Mouse (Mus musculus) heart, embryonic 15.5 days (tissue): ENCODE data around the gene Gm16181. TPM values are rescaled to one million over a fixed set of nuclear protein-coding genes. Genes with fewer than 3 reads are reported as not detected.
"Not testable (repeated sequence)": the region's sequence is repeated elsewhere in the genome, so short reads cannot be mapped to it uniquely, and the experiment has no call there.

ENCODE experiments used
- ATAC-seq: fragments of 200-750 bp; cut with Nextera tagmentation; replicated peaks from 2 replicates; pipeline ENCODE4 v1.8.0; 2017; ENCODE audit warnings: low read depth, moderate TSS enrichment; ENCODE audit not compliant: insufficient number of reproducible peaks, insufficient read depth, low FRiP score
- H3K27ac ChIP-seq: fragments of 300-500 bp; sonication (generic); 2 replicates; pipeline ENCODE4 v1.5.1; 2015; ENCODE audit warnings: mild to moderate bottlenecking, inconsistent platforms
- H3K27me3 ChIP-seq: fragments of 300-500 bp; sonication (generic); 2 replicates; pipeline ENCODE4 v1.6.1; 2015; ENCODE audit warnings: inconsistent platforms
- H3K36me3 ChIP-seq: fragments of 300-500 bp; sonication (generic); 2 replicates; pipeline ENCODE4 v1.6.1; 2015; ENCODE audit warnings: mild to moderate bottlenecking, inconsistent platforms
- H3K4me1 ChIP-seq: fragments of 300-500 bp; sonication (generic); replicated peaks from 2 replicates; pipeline ENCODE4 v1.6.1; 2015; ENCODE audit warnings: inconsistent platforms
- H3K4me2 ChIP-seq: fragments of 300-500 bp; sonication (generic); 2 replicates; pipeline ENCODE4 v1.6.1; 2015; ENCODE audit warnings: inconsistent platforms, mild to moderate bottlenecking, moderate library complexity
- H3K4me3 ChIP-seq: fragments of 300-500 bp; sonication (generic); 2 replicates; pipeline ENCODE4 v1.5.1; 2015; ENCODE audit warnings: mild to moderate bottlenecking, inconsistent platforms
- H3K9ac ChIP-seq: fragments of 300-500 bp; sonication (generic); 2 replicates; pipeline ENCODE4 v1.6.1; 2015; ENCODE audit warnings: mild to moderate bottlenecking, inconsistent platforms
- H3K9me3 ChIP-seq: fragments of 300-500 bp; sonication (generic); replicated peaks from 2 replicates; pipeline ENCODE4 v1.6.1; 2016; ENCODE audit warnings: inconsistent platforms
- WGBS: fragments of 180-500 bp; shearing (Covaris S2); methylation state at CpG from one replicate; pipeline ENCODE4 v1.1.7; 2015; ENCODE audit warnings: mixed read lengths; 5-methylcytosine and 5-hydroxymethylcytosine counted together
- polyA plus RNA-seq: library from polyadenylated mRNA; unstranded; fragments of >200 nt; fragmentation: Nextera tagmentation; extraction: Ambion mirVana; gene quantifications from 2 replicates; pipeline ENCODE4 v1.2.1, GENCODE M21; 2015

The Gm16181 gene
- polyA plus RNA-seq, 1 experiment from 2014 or later: 0.35 TPM

- not testable (repeated sequence) for ATAC-seq, H3K27me3 ChIP-seq, H3K9ac ChIP-seq, H3K9me3 ChIP-seq
- H3K4me2 ChIP-seq: peak overlapping the region; percentile 90
- H3K36me3 ChIP-seq: peaks cover 19% of the 10 kb centered on the region
- peak overlapping the region; percentile 96 for H3K27ac ChIP-seq
- peaks cover 34% of the 10 kb centered on the region for H3K4me1 ChIP-seq
- WGBS: 80% methylated on average over 7 of the region's 7 CpGs
- H3K4me3 ChIP-seq: peak overlapping the region; percentile 63
These were observed 13.5 kb downstream of the Gm16181 start for GRCm38 (mm10) chr17:35234090-35234489.

GRCm38 (mm10) chr17:35234903-35235302 is 14.3 kb downstream of the Gm16181 start:
- Histone ChIP-seq H3K9me3 (no peaks in the 10 kb centered on the region), H3K4me1 (peaks cover 34% of the 10 kb centered on the region), H3K36me3 (peaks cover 11% of the 10 kb centered on the region; the same call in 1 of the 2 replicates), H3K27me3 (no peaks in the 10 kb centered on the region), H3K9ac (peak overlapping the region; percentile 75), H3K4me3 (peak overlapping the region; percentile 63), H3K27ac (peak overlapping the region; percentile 96), H3K4me2 (peak overlapping the region; percentile 90)
- WGBS: 2% methylated on average over 31 of the region's 31 CpGs
- ATAC-seq: no peak

GRCm38 (mm10) chr17:35235614-35236389 is 15.2 kb downstream of the Gm16181 start, which contains the start of gene Nfkbil1:
Nfkbil1 (minus strand) TSS chr17:35235792.
- Histone ChIP-seq H3K36me3 (peaks cover 8% of the 10 kb centered on the region; the same call in 1 of the 2 replicates), H3K27me3 (no peaks in the 10 kb centered on the region), H3K4me1 (peaks cover 39% of the 10 kb centered on the region), H3K27ac (peak within 1 kb of the TSS; percentile 96), H3K4me2 (peak within 1 kb of the TSS; percentile 90), H3K9me3 (no peaks in the 10 kb centered on the region), H3K4me3 (peak within 1 kb of the TSS; percentile 63), H3K9ac (peak within 1 kb of the TSS; percentile 75)
- under 1% methylated on average over 35 of the region's 35 CpGs for WGBS
- peak; percentile 85 for ATAC-seq

GRCm38 (mm10) chr17:35236390-35236746 is 15.7 kb downstream of the Gm16181 start:
- H3K27ac ChIP-seq: peak overlapping the region; percentile 96
- no peaks in the 10 kb centered on the region for H3K9me3 ChIP-seq
- peaks cover 2% of the 10 kb centered on the region; the same call in 1 of the 2 replicates for H3K36me3 ChIP-seq
- H3K4me1 ChIP-seq: peaks cover 43% of the 10 kb centered on the region
- peak overlapping the region; percentile 63 for H3K4me3 ChIP-seq
- peak; percentile 59 for ATAC-seq
- no peaks in the 10 kb centered on the region for H3K27me3 ChIP-seq
- under 1% methylated on average over 18 of the region's 18 CpGs for WGBS
- peak overlapping the region; percentile 75 for H3K9ac ChIP-seq
- H3K4me2 ChIP-seq: peak overlapping the region; percentile 90

- Histone ChIP-seq H3K4me2 (no peak overlapping the region), H3K9me3 (no peaks in the 10 kb centered on the region), H3K27me3 (no peaks in the 10 kb centered on the region), H3K36me3 (peaks cover 2% of the 10 kb centered on the region; the same call in 1 of the 2 replicates), H3K4me3 (no peak overlapping the region), H3K4me1 (peaks cover 39% of the 10 kb centered on the region), H3K9ac (no peak overlapping the region), H3K27ac (no peak overlapping the region)
- 71% methylated on average over 9 of the region's 9 CpGs for WGBS
- no peak for ATAC-seq
These were observed 16.4 kb downstream of the Gm16181 start for GRCm38 (mm10) chr17:35236996-35237395.

- ATAC-seq: no peak
- H3K4me3 ChIP-seq: no peak overlapping the region
- H3K27me3 ChIP-seq: no peaks in the 10 kb centered on the region
- H3K9ac ChIP-seq: no peak overlapping the region
- H3K4me2 ChIP-seq: no peak overlapping the region
- H3K4me1 ChIP-seq: peaks cover 34% of the 10 kb centered on the region
- no peak overlapping the region for H3K27ac ChIP-seq
- no peaks in the 10 kb centered on the region for H3K9me3 ChIP-seq
- peaks cover 2% of the 10 kb centered on the region; the same call in 1 of the 2 replicates for H3K36me3 ChIP-seq
- 81% methylated on average over 12 of the region's 12 CpGs for WGBS
These were observed 16.9 kb downstream of the Gm16181 start for GRCm38 (mm10) chr17:35237504-35237903.

GRCm38 (mm10) chr17:35239700-35240099 is 19.1 kb downstream of the Gm16181 start:
- no peak for ATAC-seq
- Histone ChIP-seq H3K4me2 (no peak overlapping the region), H3K36me3 (peaks cover 15% of the 10 kb centered on the region), H3K9me3 (no peaks in the 10 kb centered on the region), H3K27ac (peak overlapping the region; percentile 98; the same call in 1 of the 2 replicates), H3K4me1 (peaks cover 31% of the 10 kb centered on the region), H3K9ac (no peak overlapping the region), H3K4me3 (no peak overlapping the region), H3K27me3 (no peaks in the 10 kb centered on the region)
- 77% methylated on average over 5 of the region's 5 CpGs for WGBS

- Histone ChIP-seq H3K4me3 (peak overlapping the region; percentile 81), H3K27ac (peak overlapping the region; percentile 98), H3K36me3 (peaks cover 25% of the 10 kb centered on the region), H3K9me3 (no peaks in the 10 kb centered on the region), H3K27me3 (no peaks in the 10 kb centered on the region), H3K9ac (peak overlapping the region; percentile 93), H3K4me1 (peaks cover 38% of the 10 kb centered on the region), H3K4me2 (peak overlapping the region; percentile 79)
- WGBS: 31% methylated on average over 12 of the region's 12 CpGs
- no peak for ATAC-seq
These were observed 20.0 kb downstream of the Gm16181 start for GRCm38 (mm10) chr17:35240384-35241304.

- Histone ChIP-seq H3K9ac (peak within 1 kb of the TSS; percentile 93), H3K27me3 (no peaks in the 10 kb centered on the region), H3K4me2 (peak within 1 kb of the TSS; percentile 79), H3K4me1 (peaks cover 46% of the 10 kb centered on the region), H3K4me3 (peak within 1 kb of the TSS; percentile 81), H3K36me3 (peaks cover 33% of the 10 kb centered on the region), H3K9me3 (no peaks in the 10 kb centered on the region), H3K27ac (peak within 1 kb of the TSS; percentile 98)
- peak; percentile 89 for ATAC-seq
- WGBS: under 1% methylated on average over 68 of the region's 69 CpGs
These were observed 20.8 kb downstream of the Gm16181 start, which contains the start of gene Ddx39b for GRCm38 (mm10) chr17:35241305-35242014. Ddx39b (plus strand) TSS chr17:35241746.

GRCm38 (mm10) chr17:35242015-35242941 is 21.6 kb downstream of the Gm16181 start:
- Histone ChIP-seq H3K9ac (peak overlapping the region; percentile 93), H3K4me1 (peaks cover 49% of the 10 kb centered on the region), H3K27ac (peak overlapping the region; percentile 98), H3K27me3 (no peaks in the 10 kb centered on the region), H3K4me3 (peak overlapping the region; percentile 81), H3K9me3 (no peaks in the 10 kb centered on the region), H3K4me2 (peak overlapping the region; percentile 79), H3K36me3 (peaks cover 41% of the 10 kb centered on the region)
- under 1% methylated on average over 55 of the region's 55 CpGs for WGBS
- peak; percentile 37 for ATAC-seq
